Mouse (Mus musculus) C2C12 (cell line): ENCODE results near the gene Cox7a1.

Experiments
- CEBPB ChIP-seq: IDR thresholded peaks from one replicate; pipeline ENCODE4 v1.6.1; 2011; ENCODE audit warnings: low read depth, mild to moderate bottlenecking, control low read depth, moderate library complexity
- CTCF ChIP-seq: IDR thresholded peaks from one replicate; pipeline ENCODE4 v1.5.1; 2011; ENCODE audit not compliant: control insufficient read depth, insufficient read depth, insufficient read length
- FOSL1 ChIP-seq: IDR thresholded peaks from one replicate; pipeline ENCODE4 v1.8.0; 2011; ENCODE audit warnings: mild to moderate bottlenecking, low read length; ENCODE audit not compliant: poor library complexity, insufficient read depth, severe bottlenecking
- MAX ChIP-seq: IDR thresholded peaks from one replicate; pipeline ENCODE4 v1.6.1; 2011; ENCODE audit warnings: mild to moderate bottlenecking, control low read depth
- MYOD1 ChIP-seq: IDR thresholded peaks from one replicate; pipeline ENCODE4 v1.6.1; 2011; ENCODE audit warnings: low read depth; ENCODE audit not compliant: control insufficient read depth, insufficient read length
- MYOG ChIP-seq: IDR thresholded peaks from one replicate; pipeline ENCODE4 v1.6.1; 2011; ENCODE audit not compliant: control insufficient read depth, insufficient read length; ENCODE audit errors: extremely low read depth
- USF1 ChIP-seq: IDR thresholded peaks from one replicate; pipeline ENCODE4 v1.6.1; 2011; ENCODE audit warnings: low read depth, mild to moderate bottlenecking, control low read depth, moderate library complexity

DNA sequence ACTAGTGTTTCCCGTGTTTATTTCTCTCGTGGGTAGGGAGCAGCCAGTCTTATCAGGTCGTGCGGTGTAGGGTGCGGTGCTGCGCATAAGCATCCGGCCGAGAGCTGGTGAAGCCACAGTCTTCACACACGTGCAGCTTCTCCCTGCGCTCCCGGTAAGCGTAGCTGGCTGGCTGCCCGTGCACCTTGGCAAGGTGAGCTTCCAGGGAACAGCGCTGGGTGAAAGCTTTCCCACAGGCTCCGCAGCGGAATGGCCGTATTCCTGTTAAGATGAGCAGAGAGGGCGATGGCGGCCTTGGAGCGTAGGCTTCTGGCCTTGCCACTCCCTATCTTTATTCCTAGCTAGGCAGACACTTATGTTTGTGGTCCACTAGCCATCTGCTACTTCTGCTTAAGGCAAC lies 49.4 kb downstream of the Cox7a1 start:
- TF ChIP-seq USF1 (no peak), CTCF (no peak), FOSL1 (no peak), CEBPB (no peak), MAX (no peak), MYOD1 (no peak), MYOG (no peak)
